Mouse (Mus musculus) left cerebral cortex, postnatal 4 days (tissue): Measurements from ENCODE around the gene Ech1. TPM values are rescaled to one million over a fixed set of nuclear protein-coding genes. Genes with fewer than 3 reads are reported as not detected.

Experiments
- DNase-seq: peaks from one replicate; pipeline ENCODE4 v3.0.0-alpha.2; 2022
- intact Hi-C: fragments of 180-260 bp; cut with DNase I; formaldehyde crosslinking; loops from one replicate; pipeline ENCODE4 v1.15.1; 2025
- total RNA-seq, 2 experiments: library from RNA; stranded (reverse); gene quantifications; 2 replicates each; pipeline ENCODE4 v1.2.3; 2021

Gene Ech1
- 10 to 100 TPM; 45.3 to 45.9 TPM for total RNA-seq

GRCm38 (mm10) chr7:28824941-28825685 lies at the start of gene Ech1:
Gene Ech1, plus strand, starts transcription at chr7:28825217.
- intact Hi-C loops = no loop called here
- peak; percentile 91 for DNase-seq

DNA sequence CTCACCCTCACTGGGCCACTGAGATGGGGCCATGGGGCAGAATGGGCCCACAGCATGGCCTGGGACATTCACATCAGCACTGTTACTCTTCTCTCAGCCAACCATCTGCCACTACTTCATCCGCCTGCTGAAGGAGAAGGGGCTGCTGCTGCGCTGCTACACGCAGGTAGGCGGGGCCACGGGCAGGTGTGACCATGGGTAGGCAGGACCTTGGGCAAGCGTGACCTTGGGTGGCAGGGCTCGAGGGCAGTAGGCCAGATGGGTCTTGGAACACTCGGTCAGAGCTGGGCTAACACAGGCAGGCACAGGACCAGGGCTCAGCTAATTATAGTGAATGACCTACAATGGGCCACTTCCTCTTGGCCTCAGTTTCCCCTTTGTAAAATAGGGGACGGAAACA lies 46.2 kb upstream of the Ech1 start:
- intact Hi-C loops = no loop called here
- no peak for DNase-seq

- DNase-seq = peak; percentile 93
- intact Hi-C loops = loop anchor here (5.0 to 10.0 kb wide), 2 partner anchors 55 to 257 kb away; no protein-coding TSS in a partner anchor
Observed at GRCm38 (mm10) chr7:28780067-28780658, 44.9 kb upstream of the Ech1 start.

DNA sequence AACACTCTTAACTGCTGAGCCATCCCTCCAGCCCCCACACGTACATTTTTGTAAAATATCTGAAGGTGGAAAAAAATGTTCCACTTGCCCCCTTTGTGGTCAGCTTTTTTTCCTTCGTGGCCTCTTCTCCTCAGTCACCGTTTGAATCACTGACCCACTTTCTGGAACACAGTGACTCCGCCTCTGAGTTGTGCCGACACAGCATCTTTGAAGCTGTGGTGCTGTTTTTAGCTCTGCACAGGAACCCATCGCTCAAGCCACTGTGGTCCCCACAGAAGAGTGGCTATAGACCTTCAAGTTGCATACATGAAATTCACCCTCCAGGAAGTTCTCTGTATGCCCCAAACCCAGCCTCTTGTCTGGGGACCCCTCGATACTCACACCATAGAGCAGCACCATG lies 44.2 kb upstream of the Ech1 start:
- DNase-seq = no peak
- intact Hi-C loops = loop anchor here (5.0 to 10.0 kb wide), 2 partner anchors 56 to 256 kb away; no protein-coding TSS in a partner anchor

DNA sequence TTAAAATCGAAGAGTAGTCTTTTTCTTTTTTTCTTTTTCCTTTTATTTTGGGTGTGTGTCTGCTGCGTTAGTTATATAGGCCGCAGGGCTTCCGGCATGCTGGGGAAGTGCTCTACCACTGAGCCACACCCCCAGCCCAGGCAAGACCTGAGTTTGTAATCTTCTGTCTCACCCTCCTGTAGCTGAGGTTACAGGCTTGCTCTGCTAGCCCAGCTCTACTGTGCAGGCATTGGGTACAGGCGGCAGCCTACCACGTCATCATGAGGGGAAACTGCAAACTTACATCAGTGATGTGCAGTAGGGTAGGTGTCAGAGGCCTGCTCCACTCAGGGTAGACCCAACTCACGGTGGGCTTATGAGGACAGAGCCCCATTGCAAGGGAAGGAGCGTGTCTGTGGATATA lies 43.8 kb upstream of the Ech1 start:
- intact Hi-C loops = loop anchor here (5.0 to 10.0 kb wide), 2 partner anchors 56 to 256 kb away; no protein-coding TSS in a partner anchor
- DNase-seq = no peak

DNA sequence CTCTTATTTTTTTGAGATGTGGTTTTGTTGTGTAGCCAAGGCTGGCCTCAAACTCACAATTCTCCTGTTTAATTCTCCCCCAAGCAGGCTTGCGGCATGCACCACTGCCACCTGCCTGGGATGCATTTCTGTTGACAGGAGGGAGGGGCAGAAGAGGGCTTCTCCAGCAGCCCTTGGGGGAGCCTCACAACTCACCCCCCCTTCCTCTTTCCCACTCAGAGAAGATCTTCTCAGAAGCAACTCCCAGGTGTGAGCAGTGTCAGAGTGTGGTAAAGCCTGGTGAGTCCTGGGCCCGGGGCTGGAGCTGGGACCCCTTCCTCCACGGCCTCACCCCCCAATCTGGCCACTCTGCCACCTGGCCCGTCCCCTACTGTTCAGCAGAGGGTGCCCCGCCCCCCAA lies 39.9 kb upstream of the Ech1 start:
- DNase-seq = no peak
- intact Hi-C loops = loop anchor here (10.0 kb wide), 1 partner anchor 60 kb away; no protein-coding TSS in a partner anchor

GRCm38 (mm10) chr7:28787884-28788283 lies 37.1 kb upstream of the Ech1 start:
- intact Hi-C loops = loop anchor here (10.0 kb wide), 1 partner anchor 63 kb away; no protein-coding TSS in a partner anchor
- DNase-seq = no peak

GRCm38 (mm10) chr7:28788307-28789195 lies 36.5 kb upstream of the Ech1 start, which contains the start of gene Rinl:
Gene Rinl, plus strand, starts transcription at chr7:28788969.
- DNase-seq = no peak
- intact Hi-C loops = loop anchor here (10.0 kb wide), 1 partner anchor 64 kb away; no protein-coding TSS in a partner anchor

- intact Hi-C loops = loop anchor here (10.0 kb wide), 1 partner anchor 64 kb away; no protein-coding TSS in a partner anchor
Observed at GRCm38 (mm10) chr7:28789235-28789634, 35.8 kb upstream of the Ech1 start.

DNA sequence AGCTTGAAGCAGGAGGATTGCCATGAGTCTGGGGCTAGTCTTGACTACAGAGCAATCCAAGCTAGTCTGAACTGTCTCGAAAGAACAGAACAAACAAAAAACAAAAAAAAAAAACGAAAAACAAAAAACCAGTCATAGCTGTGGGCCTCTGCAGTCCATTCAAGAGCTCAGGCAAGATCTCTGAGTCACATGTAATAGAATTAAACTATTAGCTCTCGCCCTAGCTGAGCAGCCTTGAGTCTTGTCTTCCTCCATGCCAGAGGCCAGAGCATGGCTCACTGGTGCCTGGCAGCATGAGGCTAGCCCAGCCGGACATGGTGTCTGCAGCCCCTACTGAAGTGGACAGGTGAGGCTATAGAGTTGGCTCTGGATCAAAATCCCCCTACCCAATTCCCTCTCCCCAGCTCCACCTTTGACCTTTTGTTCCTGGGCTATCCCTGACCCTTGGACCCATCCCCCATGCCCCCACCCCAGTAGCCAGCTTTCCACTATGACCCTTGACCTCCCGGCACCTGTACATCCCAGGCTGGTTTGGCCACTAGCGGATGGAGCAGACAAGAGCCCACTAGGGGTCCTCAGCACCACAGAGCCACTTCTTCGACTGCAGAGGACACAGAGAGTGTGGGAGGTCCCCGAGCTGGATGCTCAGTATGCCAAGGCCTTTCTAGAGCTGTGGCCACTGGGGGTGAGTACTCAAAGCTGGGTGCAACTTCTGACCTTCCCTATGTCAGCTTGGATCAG lies 34.8 kb upstream of the Ech1 start:
- no peak for DNase-seq
- intact Hi-C loops = no loop called here

More at GRCm38 (mm10) chr7:28789235-28789634, 35.8 kb upstream of the Ech1 start:
- no peak for DNase-seq

- intact Hi-C loops = no loop called here
- DNase-seq = no peak
Observed at GRCm38 (mm10) chr7:28791706-28792105, 33.3 kb upstream of the Ech1 start.

DNA sequence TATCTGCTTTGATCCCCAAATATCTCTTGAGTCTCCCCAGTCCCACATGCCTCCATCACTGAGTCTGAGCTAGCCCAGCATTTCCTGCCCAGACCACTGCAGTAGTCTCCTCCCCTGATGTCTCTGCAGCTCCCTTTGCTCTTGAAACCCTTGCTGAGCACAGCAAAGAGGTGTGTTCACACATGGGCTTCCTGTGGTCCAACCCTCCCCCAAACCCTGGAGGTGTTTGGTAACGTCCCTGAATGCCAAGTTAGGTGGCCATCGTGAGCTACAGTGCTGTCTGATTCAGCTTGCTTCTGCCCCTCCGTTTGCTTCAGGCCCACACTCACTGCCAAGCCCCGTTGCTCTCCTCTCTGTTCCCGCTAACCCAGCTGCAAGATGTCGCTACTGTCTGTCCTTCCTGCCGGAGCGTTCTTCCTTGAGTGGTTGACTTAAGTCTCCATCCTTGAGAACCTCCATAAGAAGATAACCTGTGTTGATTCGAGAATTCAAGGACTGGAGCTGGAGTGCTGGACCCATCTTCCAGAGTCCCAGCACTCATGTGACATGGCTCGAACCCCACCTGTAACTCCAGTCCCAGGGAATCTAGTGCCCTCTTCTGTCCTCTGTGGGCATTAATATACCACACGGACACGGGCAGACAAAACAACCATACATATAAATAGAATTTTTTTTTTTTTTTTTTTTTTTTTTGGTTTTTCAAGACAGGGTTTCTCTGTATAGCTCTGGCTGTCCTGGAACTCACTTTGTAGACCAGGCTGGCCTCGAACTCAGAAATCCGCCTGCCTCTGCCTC lies 32.4 kb upstream of the Ech1 start:
- intact Hi-C loops = no loop called here
- no peak for DNase-seq

- intact Hi-C loops = no loop called here
- no peak for DNase-seq
Observed at GRCm38 (mm10) chr7:28793834-28794233, 31.2 kb upstream of the Ech1 start.

- intact Hi-C loops = no loop called here
- DNase-seq = no peak
Observed at GRCm38 (mm10) chr7:28794496-28794895, 30.5 kb upstream of the Ech1 start.

DNA sequence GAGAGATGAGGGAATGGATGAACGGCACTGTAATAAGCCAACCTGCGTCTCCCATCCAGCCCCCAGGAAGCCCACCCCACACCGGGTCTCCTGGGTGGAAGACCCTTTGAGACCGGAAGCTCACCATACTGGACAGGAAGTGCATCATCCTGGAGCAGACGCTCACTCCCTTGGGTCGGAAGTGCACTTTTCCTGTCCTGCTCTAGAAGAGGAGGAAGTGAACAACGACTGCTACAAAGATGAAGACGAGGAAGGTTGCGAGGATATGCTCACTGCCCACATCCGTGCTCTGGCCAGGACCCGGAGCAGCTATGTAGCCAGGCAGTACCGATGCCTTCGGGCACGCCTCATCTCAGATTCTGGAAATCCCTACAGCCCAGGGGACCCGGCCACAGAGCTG lies 29.2 kb upstream of the Ech1 start:
- intact Hi-C loops = no loop called here
- no peak for DNase-seq

DNA sequence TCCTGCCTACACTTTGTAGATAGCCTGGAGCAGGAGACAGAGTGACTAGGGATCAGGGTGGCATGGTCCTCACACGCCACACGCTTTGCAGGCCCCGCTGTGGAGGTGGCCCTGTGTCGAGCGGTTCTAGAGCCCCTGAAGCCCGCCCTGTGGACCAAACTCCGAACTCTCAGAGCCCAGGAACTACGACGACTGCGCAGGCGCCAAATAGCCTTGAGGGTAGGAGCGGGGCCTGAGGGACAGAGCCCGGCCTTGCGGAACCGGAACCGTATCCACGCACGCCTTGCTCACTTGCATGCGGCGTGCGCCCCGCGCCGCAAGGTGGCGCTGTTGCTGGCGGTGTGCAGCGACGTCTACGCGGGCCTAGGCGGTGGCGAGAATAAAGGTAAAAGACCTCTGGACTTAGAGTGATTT lies 28.4 kb upstream of the Ech1 start:
- peak; percentile 73 for DNase-seq
- intact Hi-C loops = no loop called here

GRCm38 (mm10) chr7:28799994-28800393 lies 25.0 kb upstream of the Ech1 start:
- intact Hi-C loops = loop anchor here (5.0 kb wide), 1 partner anchor 92 kb away; no protein-coding TSS in a partner anchor
- DNase-seq = no peak

- no peak for DNase-seq
- intact Hi-C loops = loop anchor here (5.0 kb wide), 1 partner anchor 91 kb away; no protein-coding TSS in a partner anchor
Observed at GRCm38 (mm10) chr7:28801451-28801850, 23.6 kb upstream of the Ech1 start.
